Mouse (Mus musculus) forebrain, embryonic 12.5 days (tissue): ENCODE measurements around the gene Prex1. TPM values are rescaled to one million over a fixed set of nuclear protein-coding genes. Genes with fewer than 3 reads are reported as not detected.

Experiments used
- ATAC-seq: fragments of 200-750 bp; cut with Nextera tagmentation; 2 replicates; pipeline ENCODE4 v1.8.0; 2017; ENCODE audit warnings: moderate TSS enrichment; ENCODE audit not compliant: low FRiP score
- H3K27ac ChIP-seq: fragments of 300-500 bp; sonication (generic); 2 replicates; pipeline ENCODE4 v1.5.1; 2016; ENCODE audit warnings: mild to moderate bottlenecking
- H3K27me3 ChIP-seq: fragments of 300-500 bp; sonication (generic); 2 replicates; pipeline ENCODE4 v1.6.1; 2016; ENCODE audit warnings: mild to moderate bottlenecking
- H3K36me3 ChIP-seq: fragments of 300-500 bp; sonication (generic); replicated peaks from 2 replicates; pipeline ENCODE4 v1.6.1; 2016; ENCODE audit warnings: mild to moderate bottlenecking
- H3K4me1 ChIP-seq: fragments of 300-500 bp; sonication (generic); 2 replicates; pipeline ENCODE4 v1.6.1; 2016
- H3K4me2 ChIP-seq: fragments of 300-500 bp; sonication (generic); 2 replicates; pipeline ENCODE4 v1.6.1; 2016; ENCODE audit warnings: mild to moderate bottlenecking, moderate library complexity
- H3K4me3 ChIP-seq: fragments of 300-500 bp; sonication (generic); replicated peaks from 2 replicates; pipeline ENCODE4 v1.5.1; 2016; ENCODE audit warnings: mild to moderate bottlenecking
- H3K9ac ChIP-seq: fragments of 300-500 bp; sonication (generic); 2 replicates; pipeline ENCODE4 v1.6.1; 2016; ENCODE audit warnings: mild to moderate bottlenecking
- H3K9me3 ChIP-seq: fragments of 300-500 bp; sonication (generic); 2 replicates; pipeline ENCODE4 v1.6.1; 2016
- WGBS: fragments of 180-500 bp; shearing (Covaris S2); methylation state at CpG from one replicate; pipeline ENCODE4 v1.1.7; 2016; 5-methylcytosine and 5-hydroxymethylcytosine counted together
- polyA plus RNA-seq: library from polyadenylated mRNA; unstranded; fragments of >200 nt; fragmentation: Nextera tagmentation; extraction: Ambion mirVana; gene quantifications from 2 replicates; pipeline ENCODE4 v1.2.1, GENCODE M21; 2016

Prex1 gene
- polyA plus RNA-seq, 1 experiment from 2014 or later: 29.9 TPM

- Histone ChIP-seq H3K27me3 (peaks cover 26% of the 10 kb centered on the region), H3K4me3 (no peak overlapping the region), H3K9me3 (no peaks in the 10 kb centered on the region), H3K9ac (no peak overlapping the region), H3K4me2 (peak overlapping the region; percentile 8; the same call in 1 of the 2 replicates), H3K36me3 (no peaks in the 10 kb centered on the region), H3K4me1 (peaks cover 44% of the 10 kb centered on the region), H3K27ac (peak overlapping the region; percentile 46; the same call in 1 of the 2 replicates)
- 26% methylated on average over 15 of the region's 15 CpGs for WGBS
- no peak for ATAC-seq
Observed at GRCm38 (mm10) chr2:166551831-166552498, 161.7 kb downstream of the Prex1 start.

GRCm38 (mm10) chr2:166549871-166550270 is 163.8 kb downstream of the Prex1 start:
- peak; percentile 58 for ATAC-seq
- peaks cover 51% of the 10 kb centered on the region for H3K4me1 ChIP-seq

GRCm38 (mm10) chr2:166549069-166549468 is 164.6 kb downstream of the Prex1 start:
- Histone ChIP-seq H3K4me3 (no peak overlapping the region), H3K9ac (no peak overlapping the region), H3K27me3 (peaks cover 21% of the 10 kb centered on the region), H3K27ac (peak overlapping the region; percentile 65), H3K4me2 (no peak overlapping the region), H3K4me1 (peaks cover 51% of the 10 kb centered on the region), H3K9me3 (no peaks in the 10 kb centered on the region), H3K36me3 (no peaks in the 10 kb centered on the region)
- 87% methylated on average over 5 of the region's 5 CpGs for WGBS
- no peak for ATAC-seq

More at GRCm38 (mm10) chr2:166549871-166550270, 163.8 kb downstream of the Prex1 start:
- Histone ChIP-seq H3K27ac (peak overlapping the region; percentile 65), H3K9ac (no peak overlapping the region), H3K4me3 (no peak overlapping the region), H3K4me2 (no peak overlapping the region), H3K27me3 (peaks cover 21% of the 10 kb centered on the region), H3K36me3 (no peaks in the 10 kb centered on the region), H3K9me3 (no peaks in the 10 kb centered on the region)
- WGBS: 63% methylated on average over 8 of the region's 8 CpGs

- H3K9ac ChIP-seq: no peak overlapping the region
- no peak overlapping the region for H3K4me3 ChIP-seq
- H3K4me1 ChIP-seq: peaks cover 41% of the 10 kb centered on the region
- H3K27ac ChIP-seq: no peak overlapping the region
- H3K4me2 ChIP-seq: no peak overlapping the region
- no peaks in the 10 kb centered on the region for H3K9me3 ChIP-seq
- H3K27me3 ChIP-seq: peaks cover 19% of the 10 kb centered on the region
- 76% methylated on average over 4 of the region's 4 CpGs for WGBS
- ATAC-seq: no peak
- H3K36me3 ChIP-seq: no peaks in the 10 kb centered on the region
Observed at GRCm38 (mm10) chr2:166545580-166545979, 168.1 kb downstream of the Prex1 start.

- H3K27ac ChIP-seq: no peak overlapping the region
- WGBS: 65% methylated on average over 7 of the region's 7 CpGs
- peaks cover 32% of the 10 kb centered on the region for H3K4me1 ChIP-seq
- H3K4me2 ChIP-seq: no peak overlapping the region
- peaks cover 10% of the 10 kb centered on the region for H3K27me3 ChIP-seq
- H3K9me3 ChIP-seq: no peaks in the 10 kb centered on the region
- no peak for ATAC-seq
- no peak overlapping the region for H3K4me3 ChIP-seq
- H3K36me3 ChIP-seq: no peaks in the 10 kb centered on the region
- H3K9ac ChIP-seq: no peak overlapping the region
Observed at GRCm38 (mm10) chr2:166544575-166545251, 168.9 kb downstream of the Prex1 start.

- H3K4me3 ChIP-seq: no peak overlapping the region
- WGBS: 16% methylated on average over 11 of the region's 11 CpGs
- no peaks in the 10 kb centered on the region for H3K36me3 ChIP-seq
- H3K9ac ChIP-seq: 0 out of 2 replicates have a peak overlapping the region, but pooled peaks have one; percentile 7
- peak overlapping the region; percentile 10; the same call in 1 of the 2 replicates for H3K4me2 ChIP-seq
- H3K27ac ChIP-seq: peak overlapping the region; percentile 46; the same call in 1 of the 2 replicates
- H3K9me3 ChIP-seq: no peaks in the 10 kb centered on the region
- peaks cover 24% of the 10 kb centered on the region for H3K4me1 ChIP-seq
- ATAC-seq: no peak
- peaks cover 9% of the 10 kb centered on the region for H3K27me3 ChIP-seq
Observed at GRCm38 (mm10) chr2:166541112-166541928, 172.3 kb downstream of the Prex1 start.

GRCm38 (mm10) chr2:166540216-166540615 is 173.4 kb downstream of the Prex1 start:
- Histone ChIP-seq H3K4me1 (peaks cover 16% of the 10 kb centered on the region), H3K27ac (no peak overlapping the region), H3K4me3 (no peak overlapping the region), H3K27me3 (peaks cover 9% of the 10 kb centered on the region), H3K9ac (no peak overlapping the region), H3K9me3 (no peaks in the 10 kb centered on the region), H3K36me3 (no peaks in the 10 kb centered on the region), H3K4me2 (no peak overlapping the region)
- 95% methylated on average over 1 of the region's 1 CpGs for WGBS
- no peak for ATAC-seq

- Histone ChIP-seq H3K9me3 (no peaks in the 10 kb centered on the region), H3K4me2 (no peak overlapping the region), H3K27me3 (peaks cover 3% of the 10 kb centered on the region; the same call in 1 of the 2 replicates), H3K4me3 (no peak overlapping the region), H3K4me1 (peaks cover 12% of the 10 kb centered on the region), H3K9ac (no peak overlapping the region), H3K27ac (no peak overlapping the region), H3K36me3 (no peaks in the 10 kb centered on the region)
- 94% methylated on average over 3 of the region's 3 CpGs for WGBS
- ATAC-seq: no peak
Observed at GRCm38 (mm10) chr2:166536896-166537295, 176.7 kb downstream of the Prex1 start.

GRCm38 (mm10) chr2:166535519-166535918 is 178.1 kb downstream of the Prex1 start:
- no peak for ATAC-seq
- Histone ChIP-seq H3K4me3 (no peak overlapping the region), H3K4me1 (no peaks in the 10 kb centered on the region), H3K9ac (no peak overlapping the region), H3K9me3 (no peaks in the 10 kb centered on the region), H3K27ac (no peak overlapping the region), H3K4me2 (no peak overlapping the region), H3K27me3 (peaks cover 3% of the 10 kb centered on the region; the same call in 1 of the 2 replicates), H3K36me3 (no peaks in the 10 kb centered on the region)
- 92% methylated on average over 11 of the region's 11 CpGs for WGBS

- Histone ChIP-seq H3K27me3 (peaks cover 4% of the 10 kb centered on the region; the same call in 1 of the 2 replicates), H3K36me3 (no peaks in the 10 kb centered on the region), H3K4me3 (no peak overlapping the region), H3K9ac (no peak overlapping the region), H3K27ac (no peak overlapping the region), H3K4me2 (no peak overlapping the region), H3K4me1 (peaks cover 17% of the 10 kb centered on the region), H3K9me3 (peaks cover 10% of the 10 kb centered on the region)
- no peak for ATAC-seq
- 88% methylated on average over 9 of the region's 9 CpGs for WGBS
Observed at GRCm38 (mm10) chr2:166526204-166526603, 187.4 kb downstream of the Prex1 start.

GRCm38 (mm10) chr2:166523156-166523890 is 190.3 kb downstream of the Prex1 start:
- no peak overlapping the region for H3K4me2 ChIP-seq
- peaks cover 25% of the 10 kb centered on the region for H3K27me3 ChIP-seq
- no peaks in the 10 kb centered on the region for H3K36me3 ChIP-seq
- H3K4me3 ChIP-seq: no peak overlapping the region
- 75% methylated on average over 10 of the region's 10 CpGs for WGBS
- H3K27ac ChIP-seq: no peak overlapping the region
- ATAC-seq: no peak
- H3K4me1 ChIP-seq: peaks cover 17% of the 10 kb centered on the region
- H3K9ac ChIP-seq: no peak overlapping the region
- H3K9me3 ChIP-seq: no peaks in the 10 kb centered on the region
